Mouse (Mus musculus): ENCODE results near the gene Kctd3. TPM values are rescaled to one million over a fixed set of nuclear protein-coding genes. Genes with fewer than 3 reads are reported as not detected.

The Kctd3 gene
- polyA plus RNA-seq, 1 experiment, result 19.8 TPM

GRCm38 (mm10) chr1:189028267-189028666 lies 20.6 kb upstream of the Kctd3 start:
- H3K27me3 ChIP-seq (replicated peaks; ENCODE audit: control insufficient read depth, insufficient read depth, low read length), result no peaks in the 10 kb centered on the region
- TF ChIP-seq POLR2A (IDR thresholded peaks at IDR 0.05; ENCODE audit: low read depth, low read length), result no peak
- TF ChIP-seq CTCF (conservative IDR thresholded peaks at IDR 0.05; ENCODE audit: insufficient read depth, insufficient read length, low read depth, low read length), result peak; percentile 52
- no peak overlapping the region for H3K4me3 ChIP-seq (ENCODE audit: insufficient read depth, low read depth, low read length)
- DNase-seq, result peak; percentile 13
- no peaks in the 10 kb centered on the region for H3K36me3 ChIP-seq (ENCODE audit: control insufficient read depth, insufficient read depth, low read length)
- no peak overlapping the region for H3K27ac ChIP-seq (ENCODE audit: insufficient read depth, low read depth, low read length)
- no peaks in the 10 kb centered on the region for H3K4me1 ChIP-seq (ENCODE audit: control insufficient read depth, insufficient read depth, low read length)
- 42% methylated on average over 1 of the region's 1 CpGs for WGBS

GRCm38 (mm10) chr1:189026885-189027284 lies 19.2 kb upstream of the Kctd3 start:
- no peaks in the 10 kb centered on the region for H3K4me1 ChIP-seq (ENCODE audit: control insufficient read depth, insufficient read depth, low read length)
- H3K27me3 ChIP-seq (replicated peaks; ENCODE audit: control insufficient read depth, insufficient read depth, low read length), result no peaks in the 10 kb centered on the region
- H3K36me3 ChIP-seq (ENCODE audit: control insufficient read depth, insufficient read depth, low read length), result no peaks in the 10 kb centered on the region
- 42% methylated on average over 8 of the region's 8 CpGs for WGBS
- no peak overlapping the region for H3K27ac ChIP-seq (ENCODE audit: insufficient read depth, low read depth, low read length)
- peak; percentile 23 for DNase-seq
- no peak overlapping the region for H3K4me3 ChIP-seq (ENCODE audit: insufficient read depth, low read depth, low read length)
- no peak for TF ChIP-seq POLR2A (IDR thresholded peaks at IDR 0.05; ENCODE audit: low read depth, low read length)
- TF ChIP-seq CTCF (conservative IDR thresholded peaks at IDR 0.05; ENCODE audit: insufficient read depth, insufficient read length, low read depth, low read length), result 0 out of 2 replicates have a peak, but pooled peaks have one; percentile 28

- no peak overlapping the region for H3K27ac ChIP-seq (ENCODE audit: insufficient read depth, low read depth, low read length)
- WGBS, result 72% methylated on average over 1 of the region's 1 CpGs
- H3K36me3 ChIP-seq (ENCODE audit: control insufficient read depth, insufficient read depth, low read length), result no peaks in the 10 kb centered on the region
- TF ChIP-seq POLR2A (IDR thresholded peaks at IDR 0.05; ENCODE audit: low read depth, low read length) (no peak), CTCF (conservative IDR thresholded peaks at IDR 0.05; ENCODE audit: insufficient read depth, insufficient read length, low read depth, low read length) (no peak)
- H3K4me1 ChIP-seq (ENCODE audit: control insufficient read depth, insufficient read depth, low read length), result no peaks in the 10 kb centered on the region
- no peak for DNase-seq
- no peaks in the 10 kb centered on the region for H3K27me3 ChIP-seq (replicated peaks; ENCODE audit: control insufficient read depth, insufficient read depth, low read length)
- no peak overlapping the region for H3K4me3 ChIP-seq (ENCODE audit: insufficient read depth, low read depth, low read length)
Observed at GRCm38 (mm10) chr1:189023701-189024080, 16.1 kb upstream of the Kctd3 start.

- Histone ChIP-seq H3K36me3 (ENCODE audit: control insufficient read depth, insufficient read depth, low read length) (no peaks in the 10 kb centered on the region), H3K4me1 (ENCODE audit: control insufficient read depth, insufficient read depth, low read length) (no peaks in the 10 kb centered on the region), H3K4me3 (ENCODE audit: insufficient read depth, low read depth, low read length) (no peak overlapping the region), H3K27me3 (replicated peaks; ENCODE audit: control insufficient read depth, insufficient read depth, low read length) (no peaks in the 10 kb centered on the region), H3K27ac (ENCODE audit: insufficient read depth, low read depth, low read length) (no peak overlapping the region)
- WGBS, result 40% methylated on average over 7 of the region's 7 CpGs
- TF ChIP-seq POLR2A (IDR thresholded peaks at IDR 0.05; ENCODE audit: low read depth, low read length) (no peak), CTCF (conservative IDR thresholded peaks at IDR 0.05; ENCODE audit: insufficient read depth, insufficient read length, low read depth, low read length) (peak; percentile 25; the same call in 1 of the 2 replicates)
- no peak for DNase-seq
Observed at GRCm38 (mm10) chr1:189022925-189023700, 15.5 kb upstream of the Kctd3 start.

GRCm38 (mm10) chr1:189015372-189015771 lies 7.7 kb upstream of the Kctd3 start:
- H3K27me3 ChIP-seq (replicated peaks; ENCODE audit: control insufficient read depth, insufficient read depth, low read length), result no peaks in the 10 kb centered on the region
- no peaks in the 10 kb centered on the region for H3K36me3 ChIP-seq (ENCODE audit: control insufficient read depth, insufficient read depth, low read length)
- WGBS, result 83% methylated on average over 2 of the region's 2 CpGs
- no peak overlapping the region for H3K27ac ChIP-seq (ENCODE audit: insufficient read depth, low read depth, low read length)
- H3K4me3 ChIP-seq (ENCODE audit: insufficient read depth, low read depth, low read length), result no peak overlapping the region
- TF ChIP-seq CTCF (conservative IDR thresholded peaks at IDR 0.05; ENCODE audit: insufficient read depth, insufficient read length, low read depth, low read length), result no peak
- no peak for TF ChIP-seq POLR2A (IDR thresholded peaks at IDR 0.05; ENCODE audit: low read depth, low read length)
- no peak for DNase-seq
- H3K4me1 ChIP-seq (ENCODE audit: control insufficient read depth, insufficient read depth, low read length), result no peaks in the 10 kb centered on the region

DNA sequence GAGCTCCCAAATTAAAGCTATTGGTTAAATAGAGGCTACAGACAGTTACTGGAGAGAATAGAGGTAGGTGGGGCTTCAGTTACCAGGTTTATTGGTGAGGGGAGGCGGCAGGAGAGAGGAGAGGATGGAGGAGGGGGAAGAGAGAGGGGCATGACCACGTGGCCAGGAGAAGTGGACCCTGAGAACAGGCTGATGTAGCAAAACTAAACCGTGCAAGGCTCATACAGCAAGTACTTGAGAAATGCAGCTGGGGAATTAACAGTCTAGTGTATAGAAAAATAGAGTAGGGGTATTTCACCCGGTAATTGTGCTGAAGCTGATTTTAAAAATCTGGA lies 5.9 kb upstream of the Kctd3 start:
- H3K4me1 ChIP-seq (ENCODE audit: control insufficient read depth, insufficient read depth, low read length), result no peaks in the 10 kb centered on the region
- H3K27me3 ChIP-seq (replicated peaks; ENCODE audit: control insufficient read depth, insufficient read depth, low read length), result no peaks in the 10 kb centered on the region
- no peak for DNase-seq
- TF ChIP-seq POLR2A (IDR thresholded peaks at IDR 0.05; ENCODE audit: low read depth, low read length), result no peak
- TF ChIP-seq CTCF (conservative IDR thresholded peaks at IDR 0.05; ENCODE audit: insufficient read depth, insufficient read length, low read depth, low read length), result no peak
- 25% methylated on average over 4 of the region's 4 CpGs for WGBS
- H3K4me3 ChIP-seq (ENCODE audit: insufficient read depth, low read depth, low read length), result no peak overlapping the region
- H3K27ac ChIP-seq (ENCODE audit: insufficient read depth, low read depth, low read length), result no peak overlapping the region
- no peaks in the 10 kb centered on the region for H3K36me3 ChIP-seq (ENCODE audit: control insufficient read depth, insufficient read depth, low read length)

GRCm38 (mm10) chr1:189012846-189013586 lies 5.4 kb upstream of the Kctd3 start:
- Histone ChIP-seq H3K4me1 (ENCODE audit: control insufficient read depth, insufficient read depth, low read length) (no peaks in the 10 kb centered on the region), H3K36me3 (ENCODE audit: control insufficient read depth, insufficient read depth, low read length) (no peaks in the 10 kb centered on the region), H3K27ac (ENCODE audit: insufficient read depth, low read depth, low read length) (no peak overlapping the region), H3K4me3 (ENCODE audit: insufficient read depth, low read depth, low read length) (no peak overlapping the region), H3K27me3 (replicated peaks; ENCODE audit: control insufficient read depth, insufficient read depth, low read length) (no peaks in the 10 kb centered on the region)
- peak; percentile 22 for DNase-seq
- no peak for TF ChIP-seq POLR2A (IDR thresholded peaks at IDR 0.05; ENCODE audit: low read depth, low read length)
- TF ChIP-seq CTCF (conservative IDR thresholded peaks at IDR 0.05; ENCODE audit: insufficient read depth, insufficient read length, low read depth, low read length), result no peak
- WGBS, result 6% methylated on average over 16 of the region's 16 CpGs

Measured in kidney, adult 2 months (tissue).